Mouse (Mus musculus) gastrocnemius, adult 8-10 months (tissue): ENCODE data around the gene a. TPM values are rescaled to one million over a fixed set of nuclear protein-coding genes. Genes with fewer than 3 reads are reported as not detected.

Source experiments
- DNase-seq, 2 experiments: peaks; one replicate each; pipeline ENCODE4 v3.0.0; 2022; ENCODE audit warnings: low spot score in 2 of 2
- total RNA-seq, 4 experiments: library from RNA; stranded (reverse); gene quantifications; 2 replicates each; pipeline ENCODE4 v1.2.4; 2022

a gene
- total RNA-seq, 4 experiments from 2014 or later: not detected

GRCm38 (mm10) chr2:155088264-155088663, 297.1 kb downstream of the a start:
- no peak for DNase-seq

- DNase-seq: no peak
Measured at GRCm38 (mm10) chr2:155090909-155091742, 299.9 kb downstream of the a start.

- no peak for DNase-seq
Measured at GRCm38 (mm10) chr2:155091743-155092075, 300.5 kb downstream of the a start.

GRCm38 (mm10) chr2:155093418-155093817, 302.2 kb downstream of the a start:
- DNase-seq: no peak

- DNase-seq: no peak
Measured at GRCm38 (mm10) chr2:155098720-155099380, 307.6 kb downstream of the a start.

GRCm38 (mm10) chr2:155099421-155099820, 308.2 kb downstream of the a start:
- DNase-seq: no peak

- DNase-seq: no peak
Measured at GRCm38 (mm10) chr2:155099994-155100795, 309.0 kb downstream of the a start.

Other genes starting within 250 kb of the a start
- gene 1700003F12Rik, start 244.3 kb upstream of the a start, total RNA-seq: not detected
- gene Actl10, start 239.6 kb upstream of the a start, total RNA-seq: under 1 TPM in 1 of 4 experiments, not detected in 3; 0.17 TPM
- gene Necab3, start 232.5 kb upstream of the a start, total RNA-seq: under 1 TPM; 0.29 to 0.48 (median 0.36) TPM
- gene E2f1, start 221.5 kb upstream of the a start, total RNA-seq: under 1 TPM in 3 of 4 experiments, not detected in 1; 0.13 to 0.34 (median 0.27) TPM
- gene Pxmp4, start 187.7 kb upstream of the a start, total RNA-seq: 10 to 100 TPM; 10.1 to 13.4 (median 12.2) TPM
- gene Zfp341, start 178.1 kb upstream of the a start, total RNA-seq: 1 to 10 TPM; 2.4 to 3.1 (median 2.9) TPM
- not detected for gene 4930519P11Rik, start 178.0 kb upstream of the a start, total RNA-seq
- gene Chmp4b, start 139.7 kb upstream of the a start, total RNA-seq: 100 to 1,000 TPM; 116 to 129 (median 124) TPM
- gene Gm14214, start 21.4 kb upstream of the a start, total RNA-seq: not detected
- 10 to 100 TPM; 54.8 to 69.4 (median 58.4) TPM for gene Raly, start 306 bp upstream of the a start, total RNA-seq
- 100 to 1,000 TPM; 117 to 137 (median 121) TPM for gene Eif2s2, start 101.5 kb downstream of the a start, total RNA-seq
- not detected for gene Gm14226, start 226.9 kb downstream of the a start, total RNA-seq